ENCODE assay signal across 8 mouse cellular contexts in genomic region chr3:61001852-61002586, GRCm38 (mm10). TPM values are rescaled to one million over a fixed set of nuclear protein-coding genes. Genes with fewer than 3 reads are reported as not detected.
DNase-seq lines count a peak whose midpoint lies in the region; ATAC-seq and TF ChIP-seq lines count a peak whose summit lies in the region.

No protein-coding gene starts in this region.

- no peak for TF ChIP-seq CTCF in lung, postnatal 0 days (IDR thresholded peaks at IDR 0.05)

- ATAC-seq in lung, postnatal 0 days, result peak; percentile 29
- ATAC-seq in hindbrain, embryonic 13.5 days (ENCODE audit: low FRiP score), result peak; percentile 68
- peak; percentile 43 for ATAC-seq in megakaryocyte progenitor cell, adult 5-6 weeks (replicated peaks; ENCODE audit: poor library complexity)

- no peaks in the 10 kb centered on the region for H3K4me1 ChIP-seq in lung, postnatal 0 days (ENCODE audit: insufficient read depth, low read depth, low read length)
- H3K4me1 ChIP-seq in embryonic facial prominence, embryonic 10.5 days, result peaks cover 7% of the 10 kb centered on the region
- H3K4me1 ChIP-seq in hindbrain, embryonic 13.5 days (replicated peaks), result peaks cover 13% of the 10 kb centered on the region

- peak overlapping the region; percentile 99 for H3K4me2 ChIP-seq in lung, postnatal 0 days (replicated peaks; ENCODE audit: low read depth, low read length)
- H3K4me2 ChIP-seq in hindbrain, embryonic 13.5 days, result peak overlapping the region; percentile 98

- H3K4me3 ChIP-seq in lung, postnatal 0 days (ENCODE audit: low read depth, low read length), result peak overlapping the region; percentile 67
- peak overlapping the region; percentile 81 for H3K4me3 ChIP-seq in embryonic facial prominence, embryonic 10.5 days
- peak overlapping the region; percentile 70 for H3K4me3 ChIP-seq in hindbrain, embryonic 13.5 days

- H3K27ac ChIP-seq in lung, postnatal 0 days (ENCODE audit: low read length), result no peak overlapping the region
- peak overlapping the region; percentile 80 for H3K27ac ChIP-seq in embryonic facial prominence, embryonic 10.5 days (replicated peaks)
- H3K27ac ChIP-seq in hindbrain, embryonic 13.5 days, result no peak overlapping the region

- no peaks in the 10 kb centered on the region for H3K9me3 ChIP-seq in lung, postnatal 0 days (ENCODE audit: low read length)
- H3K9me3 ChIP-seq in embryonic facial prominence, embryonic 10.5 days, result no peaks in the 10 kb centered on the region
- no peaks in the 10 kb centered on the region for H3K9me3 ChIP-seq in hindbrain, embryonic 13.5 days

- peaks cover 5% of the 10 kb centered on the region; the same call in 1 of the 2 replicates for H3K27me3 ChIP-seq in lung, postnatal 0 days (replicated peaks; ENCODE audit: insufficient read depth, low read length)
- H3K27me3 ChIP-seq in embryonic facial prominence, embryonic 10.5 days (replicated peaks; ENCODE audit: low read depth, poor library complexity, severe bottlenecking), result peaks cover 49% of the 10 kb centered on the region
- H3K27me3 ChIP-seq in hindbrain, embryonic 13.5 days, result peaks cover 24% of the 10 kb centered on the region

- 4% methylated on average over 20 of the region's 20 CpGs for WGBS in lung, postnatal 0 days
- 2% methylated on average over 20 of the region's 20 CpGs for WGBS in embryonic facial prominence, embryonic 10.5 days
- 3% methylated on average over 20 of the region's 20 CpGs for WGBS in hindbrain, embryonic 13.5 days

- H3K36me3 ChIP-seq in lung, postnatal 0 days (ENCODE audit: insufficient read depth, low read length), result no peaks in the 10 kb centered on the region
- no peaks in the 10 kb centered on the region for H3K36me3 ChIP-seq in embryonic facial prominence, embryonic 10.5 days (replicated peaks)
- H3K36me3 ChIP-seq in hindbrain, embryonic 13.5 days, result no peaks in the 10 kb centered on the region

- H3K9ac ChIP-seq in lung, postnatal 0 days (replicated peaks; ENCODE audit: low read depth), result peak overlapping the region; percentile 19; the same call in 1 of the 2 replicates
- peak overlapping the region; percentile 76 for H3K9ac ChIP-seq in hindbrain, embryonic 13.5 days

- TF ChIP-seq EP300 in lung, postnatal 0 days (IDR thresholded peaks at IDR 0.05), result no peak

- DNase-seq in lung, postnatal 0 days (ENCODE audit: low spot score), result no peak
- DNase-seq in lung, postnatal 25 days (ENCODE audit: low spot score), result no peak
- DNase-seq in embryonic facial prominence, embryonic 10.5 days (ENCODE audit: low spot score), result no peak
- no peak for DNase-seq in ovary, postnatal 14 days (ENCODE audit: low spot score)
- no peak for DNase-seq in cerebellum, adult 11-12 months
- DNase-seq in right cerebral cortex, postnatal 36 days (ENCODE audit: low spot score in 2 of 2), result no peak

RNA-seq across cellular contexts. Expression of gene P2ry1, which starts 0.6 kb away (rescaled TPM):
- polyA plus RNA-seq in lung, postnatal 0 days (2015; fragmentation: Nextera tagmentation; extraction: Ambion mirVana), result 3.0 and 3.2 TPM in 2 replicates
- 3.7 and 4.9 TPM in 2 replicates for polyA plus RNA-seq in embryonic facial prominence, embryonic 10.5 days (2016; fragmentation: Nextera tagmentation; extraction: Ambion mirVana)
- polyA plus RNA-seq in hindbrain, embryonic 13.5 days (2015; fragmentation: Nextera tagmentation; extraction: Ambion mirVana), result 3.9 and 5.7 TPM in 2 replicates
- 5.7 and 8.9 TPM in 2 replicates for total RNA-seq in megakaryocyte progenitor cell, adult 5-6 weeks (2015)
- 3.8 and 7.2 TPM in 2 replicates for total RNA-seq in megakaryocyte progenitor cell, adult 5-6 weeks (2017)
